ENCODE assay signal across 12 mouse cellular contexts in genomic region chr16:21788581-21788980, GRCm38 (mm10). TPM values are rescaled to one million over a fixed set of nuclear protein-coding genes. Genes with fewer than 3 reads are reported as not detected.
DNase-seq lines count a peak whose midpoint lies in the region; ATAC-seq and TF ChIP-seq lines count a peak whose summit lies in the region.
"Had no signal": no experiment of that assay in that cellular context is flagged by ENCODE, and none has a peak within 500 bp of the region (broad histone marks: within the 10 kb centered on the region; RNA-seq: fewer than 3 reads in every experiment).

No protein-coding gene starts in this region.

- peak; percentile 48 to 63 for DNase-seq in kidney, adult 8-10 months
- peak; percentile 49 for DNase-seq in ES-CJ7 (ENCODE audit: low read depth, low spot score)
- peak; percentile 7 for DNase-seq in embryo, embryonic 11 days
- no peak for DNase-seq in liver, embryonic 14.5 days (ENCODE audit: low read depth in 3 of 3, low spot score in 3 of 3)
- DNase-seq in natural killer cell, adult 2 months (ENCODE audit: low spot score in 2 of 2), result no peak
- no peak for DNase-seq in layer of hippocampus, adult 9-11 months
- DNase-seq: adrenal gland, adult 2 months; cerebellum, adult 11 months; gastrocnemius, postnatal 14 days; heart, postnatal 14 days; right cerebral cortex, postnatal 4 days had no signal

- H3K27me3 ChIP-seq in kidney, embryonic 15.5 days, result no peaks in the 10 kb centered on the region
- no peaks in the 10 kb centered on the region for H3K27me3 ChIP-seq in liver, embryonic 14.5 days (ENCODE audit: control insufficient read depth, insufficient read depth, low read length)

- no peaks in the 10 kb centered on the region for H3K36me3 ChIP-seq in kidney, embryonic 15.5 days
- H3K36me3 ChIP-seq in liver, embryonic 14.5 days (replicated peaks; ENCODE audit: control insufficient read depth, insufficient read depth, low read depth), result no peaks in the 10 kb centered on the region

- ATAC-seq in kidney, embryonic 15.5 days (replicated peaks; ENCODE audit: low FRiP score), result no peak
- no peak for ATAC-seq in liver, embryonic 14.5 days (ENCODE audit: insufficient read depth)

- WGBS in kidney, embryonic 15.5 days, result 53% methylated on average over 3 of the region's 3 CpGs
- 40% methylated on average over 3 of the region's 3 CpGs for WGBS in liver, embryonic 14.5 days (ENCODE audit: insufficient replicate concordance)

- H3K4me2 ChIP-seq in kidney, embryonic 15.5 days, result no peak overlapping the region
- no peak overlapping the region for H3K4me2 ChIP-seq in liver, embryonic 14.5 days (ENCODE audit: low read depth)

- H3K4me1 ChIP-seq in kidney, embryonic 15.5 days, result peaks cover 13% of the 10 kb centered on the region
- H3K4me1 ChIP-seq in liver, embryonic 14.5 days (replicated peaks; ENCODE audit: control insufficient read depth in 2 of 2, insufficient read depth in 2 of 2, low read length in 1 of 2), result peaks cover 27 to 40% of the 10 kb centered on the region in 2 experiments

- no peak overlapping the region for H3K4me3 ChIP-seq in kidney, embryonic 15.5 days (replicated peaks)
- H3K4me3 ChIP-seq in liver, embryonic 14.5 days (ENCODE audit: insufficient read depth in 1 of 2, low read depth in 2 of 2, low read length in 2 of 2), result no peak overlapping the region

- H3K9ac ChIP-seq in kidney, embryonic 15.5 days, result no peak overlapping the region
- no peak overlapping the region for H3K9ac ChIP-seq in liver, embryonic 14.5 days (replicated peaks)

- peak; percentile 67 for TF ChIP-seq CTCF in liver, embryonic 14.5 days (IDR thresholded peaks at IDR 0.05; ENCODE audit: low read depth)

- no peaks in the 10 kb centered on the region for H3K9me3 ChIP-seq in kidney, embryonic 15.5 days (replicated peaks)
- H3K9me3 ChIP-seq in liver, embryonic 14.5 days (ENCODE audit: control insufficient read depth, low read length), result no peaks in the 10 kb centered on the region

- TF ChIP-seq EP300 in liver, embryonic 14.5 days (IDR thresholded peaks at IDR 0.05; ENCODE audit: low read depth), result no peak

- H3K27ac ChIP-seq in kidney, embryonic 15.5 days, result no peak overlapping the region
- H3K27ac ChIP-seq in liver, embryonic 14.5 days, result no peak overlapping the region

RNA-seq across cellular contexts. Expression of gene Ehhadh, which starts 1.0 kb away (rescaled TPM):
- 3.0 and 4.0 TPM in 2 replicates for polyA plus RNA-seq in kidney, embryonic 15.5 days (2015; fragmentation: Nextera tagmentation; extraction: Ambion mirVana)
- 6.1 and 7.7 TPM in 2 replicates for polyA plus RNA-seq in liver, embryonic 14.5 days (2012; rRNA removed)
- 8.1 and 8.2 TPM in 2 replicates for polyA plus RNA-seq in liver, embryonic 14.5 days (2014; fragmentation: Nextera tagmentation; extraction: Ambion mirVana)

RNA-seq across cellular contexts. Expression of gene Map3k13, which starts 5.6 kb away (rescaled TPM):
- 0.73 and 0.90 TPM in 2 replicates for polyA plus RNA-seq in kidney, embryonic 15.5 days (2015; fragmentation: Nextera tagmentation; extraction: Ambion mirVana)
- polyA plus RNA-seq in liver, embryonic 14.5 days (2012; rRNA removed), result 0.50 and 0.61 TPM in 2 replicates
- 0.30 and 0.38 TPM in 2 replicates for polyA plus RNA-seq in liver, embryonic 14.5 days (2014; fragmentation: Nextera tagmentation; extraction: Ambion mirVana)

Comparison
In these comparisons a context has a peak if more than half of its experiments do, and no peak if none do; other contexts are left out.
1. DNase-seq: peak in kidney, adult 8-10 months (2 of 2), ES-CJ7 (single experiment) and embryo, embryonic 11 days (single experiment); none in liver, embryonic 14.5 days (0 of 3), natural killer cell, adult 2 months (0 of 2) and layer of hippocampus, adult 9-11 months (single experiment).